Mouse (Mus musculus): ENCODE results near the gene Map3k13. TPM values are rescaled to one million over a fixed set of nuclear protein-coding genes. Genes with fewer than 3 reads are reported as not detected.
A peak's percentile ranks its signal among the peaks of the same experiment; 100 is the strongest.
"Not testable (repeated sequence)": the region's sequence is repeated elsewhere in the genome, so short reads cannot be mapped to it uniquely, and the experiment has no call there.

Map3k13 gene
- total RNA-seq, 2 experiments from 2014 or later: not detected

GRCm38 (mm10) chr16:21806892-21807291, 12.7 kb downstream of the Map3k13 start:
- ATAC-seq (replicated peaks; ENCODE audit: poor library complexity): no peak

GRCm38 (mm10) chr16:21807786-21808185, 13.6 kb downstream of the Map3k13 start:
- not testable (repeated sequence) for ATAC-seq (replicated peaks; ENCODE audit: poor library complexity)

GRCm38 (mm10) chr16:21813164-21813834, 19.2 kb downstream of the Map3k13 start:
- no peak for ATAC-seq (replicated peaks; ENCODE audit: poor library complexity)

GRCm38 (mm10) chr16:21814861-21815668, 20.9 kb downstream of the Map3k13 start:
- peak; percentile 56; the same call in 1 of the 2 replicates for ATAC-seq (replicated peaks; ENCODE audit: poor library complexity)

GRCm38 (mm10) chr16:21815669-21816010, 21.5 kb downstream of the Map3k13 start:
- no peak for ATAC-seq (replicated peaks; ENCODE audit: poor library complexity)

- peak; percentile 87 for ATAC-seq (replicated peaks; ENCODE audit: poor library complexity)
These were observed 24.0 kb downstream of the Map3k13 start for GRCm38 (mm10) chr16:21818132-21818531.

GRCm38 (mm10) chr16:21818629-21819028, 24.5 kb downstream of the Map3k13 start:
- ATAC-seq (replicated peaks; ENCODE audit: poor library complexity): no peak

GRCm38 (mm10) chr16:21825612-21826031, 31.5 kb downstream of the Map3k13 start:
- ATAC-seq (replicated peaks; ENCODE audit: poor library complexity): no peak

- ATAC-seq (replicated peaks; ENCODE audit: poor library complexity): 0 out of 2 replicates have a peak, but pooled peaks have one; percentile 26
These were observed 33.0 kb downstream of the Map3k13 start for GRCm38 (mm10) chr16:21827153-21827552.

GRCm38 (mm10) chr16:21827581-21827980, 33.4 kb downstream of the Map3k13 start:
- ATAC-seq (replicated peaks; ENCODE audit: poor library complexity): no peak

- ATAC-seq (replicated peaks; ENCODE audit: poor library complexity): no peak
These were observed 35.6 kb downstream of the Map3k13 start for GRCm38 (mm10) chr16:21829711-21830110.

- no peak for ATAC-seq (replicated peaks; ENCODE audit: poor library complexity)
These were observed 36.6 kb downstream of the Map3k13 start for GRCm38 (mm10) chr16:21830784-21831183.

- ATAC-seq (replicated peaks; ENCODE audit: poor library complexity): no peak
These were observed 37.6 kb downstream of the Map3k13 start for GRCm38 (mm10) chr16:21831764-21832163.

GRCm38 (mm10) chr16:21833469-21833868, 39.3 kb downstream of the Map3k13 start:
- ATAC-seq (replicated peaks; ENCODE audit: poor library complexity): no peak

GRCm38 (mm10) chr16:21833970-21834369, 39.8 kb downstream of the Map3k13 start:
- ATAC-seq (replicated peaks; ENCODE audit: poor library complexity): no peak

GRCm38 (mm10) chr16:21834866-21835583, 40.9 kb downstream of the Map3k13 start:
- ATAC-seq (replicated peaks; ENCODE audit: poor library complexity): no peak

GRCm38 (mm10) chr16:21835584-21835931, 41.4 kb downstream of the Map3k13 start:
- ATAC-seq (replicated peaks; ENCODE audit: poor library complexity): no peak

GRCm38 (mm10) chr16:21836311-21837072, 42.3 kb downstream of the Map3k13 start:
- ATAC-seq (replicated peaks; ENCODE audit: poor library complexity): peak; percentile 76

GRCm38 (mm10) chr16:21837694-21838093, 43.5 kb downstream of the Map3k13 start:
- ATAC-seq (replicated peaks; ENCODE audit: poor library complexity): no peak

GRCm38 (mm10) chr16:21845800-21846671, 51.9 kb downstream of the Map3k13 start:
- peak; percentile 71 for ATAC-seq (replicated peaks; ENCODE audit: poor library complexity)

Measured in megakaryocyte progenitor cell, adult 5-6 weeks (primary cell).